Mouse (Mus musculus) naive thymus-derived CD4-positive, alpha-beta T cell, adult 2 months (primary cell): ENCODE results near the gene Pnkp.

Source experiments
- DNase-seq: peaks from one replicate; pipeline ENCODE4 v3.0.0-alpha.2; 2011; ENCODE audit warnings: low read depth

Pnkp gene

DNA sequence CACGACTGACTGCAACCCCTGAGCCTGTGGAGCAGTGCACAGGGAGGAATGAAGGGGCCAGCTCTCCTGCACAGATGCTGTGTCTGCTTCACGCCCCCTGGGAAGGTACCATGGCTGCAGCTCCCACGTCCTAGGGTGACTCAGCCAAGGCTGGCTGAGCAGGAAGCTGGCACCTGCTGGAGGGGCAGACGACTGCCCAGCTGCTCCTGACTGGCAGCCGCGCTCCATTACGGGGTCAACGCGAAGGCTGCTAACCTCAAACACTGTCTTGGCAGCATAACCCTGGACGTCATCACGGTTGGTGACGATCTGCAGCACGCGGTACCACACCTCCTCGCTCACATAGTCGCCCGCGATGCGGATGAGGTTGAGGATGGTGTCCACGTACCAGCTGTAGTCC, 48.5 kb downstream of the Pnkp start:
- no peak for DNase-seq

DNA sequence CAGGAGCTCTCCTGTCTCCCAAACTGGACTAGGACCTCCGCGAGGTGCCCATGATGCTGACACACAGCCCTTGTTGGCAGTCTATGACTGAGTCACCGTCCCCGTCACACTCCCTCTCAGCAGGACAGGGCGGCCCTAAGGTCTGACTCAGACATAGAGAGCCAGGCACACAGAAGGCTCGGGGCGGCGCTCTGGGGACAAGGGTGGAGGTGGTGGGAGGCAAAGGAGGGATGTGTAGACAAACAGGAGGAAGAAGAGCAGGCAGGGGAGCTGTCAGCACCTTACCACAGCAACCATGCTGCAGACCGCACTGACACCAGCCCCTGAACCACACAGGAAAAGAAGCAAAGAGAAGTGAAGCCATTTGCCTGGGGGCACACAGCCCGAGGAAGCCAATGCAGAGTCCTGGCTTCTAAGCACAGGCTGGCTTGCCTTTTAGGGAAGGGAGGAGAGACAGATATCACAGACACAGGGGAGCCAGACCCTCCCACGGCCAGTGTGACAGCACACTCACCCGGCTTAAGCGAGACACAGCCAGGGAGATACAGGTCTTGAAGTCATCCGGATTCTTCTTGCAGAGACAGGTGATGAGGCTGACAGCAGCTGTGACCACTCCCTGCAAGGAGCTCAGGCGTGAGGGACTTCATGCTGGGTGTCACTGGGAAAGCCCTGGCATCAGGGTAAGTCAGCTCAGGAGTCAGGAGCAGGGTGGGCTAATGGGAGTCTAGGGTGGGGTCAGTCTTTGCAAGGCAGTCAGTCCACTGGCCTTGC, 52.0 kb downstream of the Pnkp start:
- no peak for DNase-seq
